Mouse (Mus musculus) myocyte (in vitro differentiated cells): ENCODE measurements around the gene Scml4.

ENCODE experiments used
- CEBPB ChIP-seq: IDR thresholded peaks from 2 replicates; pipeline ENCODE4 v1.6.1; 2011; ENCODE audit warnings: mild to moderate bottlenecking, moderate library complexity; ENCODE audit not compliant: poor library complexity, insufficient read depth, severe bottlenecking
- E2F4 ChIP-seq: IDR thresholded peaks from one replicate; pipeline ENCODE4 v1.6.1; 2011; ENCODE audit warnings: mild to moderate bottlenecking, control low read depth, moderate library complexity; ENCODE audit not compliant: insufficient read depth
- MAX ChIP-seq: IDR thresholded peaks from one replicate; pipeline ENCODE4 v1.6.1; 2011; ENCODE audit warnings: low read depth, mild to moderate bottlenecking, control low read depth
- MYOD1 ChIP-seq, 3 experiments: IDR thresholded peaks; one replicate each; pipeline ENCODE4 v1.6.1; 2011; ENCODE audit warnings: control low read depth in 2 of 3, low read depth in 2 of 3, mild to moderate bottlenecking in 2 of 3, moderate library complexity in 1 of 3; ENCODE audit not compliant: insufficient read length in 2 of 3, control insufficient read depth in 1 of 3
- MYOG ChIP-seq, 3 experiments: IDR thresholded peaks; one replicate each; pipeline ENCODE4 v1.6.1; 2011; ENCODE audit warnings: control low read depth in 2 of 3, low read depth in 2 of 3, mild to moderate bottlenecking in 2 of 3; ENCODE audit not compliant: insufficient read length in 2 of 3, control insufficient read depth in 1 of 3, insufficient read depth in 1 of 3
- POLR2A ChIP-seq: IDR thresholded peaks from one replicate; pipeline ENCODE4 v1.6.1; 2011; ENCODE audit warnings: low read depth, mild to moderate bottlenecking, control low read depth, moderate library complexity; ENCODE audit not compliant: insufficient read length
- POLR2AphosphoS2 ChIP-seq: IDR thresholded peaks from one replicate; pipeline ENCODE4 v1.6.1; 2011; ENCODE audit warnings: low read depth, control low read depth; ENCODE audit not compliant: insufficient read length
- SRF ChIP-seq: IDR thresholded peaks from one replicate; pipeline ENCODE4 v1.6.1; 2011; ENCODE audit warnings: low read depth; ENCODE audit not compliant: control insufficient read depth, insufficient read length
- TCF12 ChIP-seq: IDR thresholded peaks from one replicate; pipeline ENCODE4 v1.6.1; 2011; ENCODE audit warnings: mild to moderate bottlenecking, control low read depth; ENCODE audit not compliant: poor library complexity, insufficient read depth, severe bottlenecking
- TCF3 ChIP-seq: IDR thresholded peaks from one replicate; pipeline ENCODE4 v1.6.1; 2011; ENCODE audit warnings: low read depth, control low read depth; ENCODE audit not compliant: insufficient read length
- USF1 ChIP-seq: IDR thresholded peaks from one replicate; pipeline ENCODE4 v1.6.1; 2011; ENCODE audit warnings: low read depth, mild to moderate bottlenecking, control low read depth, moderate library complexity

GRCm38 (mm10) chr10:42862102-42862740, 2.1 kb downstream of the Scml4 start:
- TF ChIP-seq POLR2AphosphoS2 (no peak), MYOD1 (IDR thresholded peaks at IDR 0.05; ENCODE audit: control insufficient read depth in 1 of 3, insufficient read length in 2 of 3, low read depth in 2 of 3) (no peak), MYOG (IDR thresholded peaks at IDR 0.05; ENCODE audit: control insufficient read depth in 1 of 3, insufficient read depth in 1 of 3, insufficient read length in 2 of 3, low read depth in 2 of 3) (no peak), TCF12 (no peak), E2F4 (no peak), MAX (no peak), USF1 (no peak), POLR2A (no peak), TCF3 (no peak), SRF (no peak), CEBPB (no peak)
